Mouse (Mus musculus) stomach, postnatal 0 days (tissue): ENCODE measurements at regions not wholly inside any gene's neighbourhood (a gene's known extent, or its start where the extent isn't known, plus 50 kb on each side); places are given as distances from the start of the nearest gene placed in this dataset.

Experiments used
- ATAC-seq: fragments of 200-750 bp; cut with Nextera tagmentation; 2 replicates; pipeline ENCODE4 v1.8.0; 2017; ENCODE audit not compliant: low FRiP score, low TSS enrichment
- DNase-seq: peaks from one replicate; pipeline ENCODE4 v3.0.0-alpha.2; 2016; ENCODE audit warnings: low spot score
- H3K27ac ChIP-seq: fragments of 300-500 bp; sonication (generic); replicated peaks from 2 replicates; pipeline ENCODE4 v1.5.1; 2014; ENCODE audit warnings: mild to moderate bottlenecking, control low read depth
- H3K27me3 ChIP-seq: fragments of 300-500 bp; sonication (generic); 2 replicates; pipeline ENCODE4 v1.6.1; 2014; ENCODE audit warnings: low read length; ENCODE audit not compliant: control insufficient read depth, insufficient read depth
- H3K36me3 ChIP-seq: fragments of 300-500 bp; sonication (generic); 2 replicates; pipeline ENCODE4 v1.6.1; 2014; ENCODE audit warnings: low read length, mixed read lengths; ENCODE audit not compliant: control insufficient read depth, insufficient read depth
- H3K4me1 ChIP-seq: fragments of 300-500 bp; sonication (generic); replicated peaks from 2 replicates; pipeline ENCODE4 v1.6.1; 2014; ENCODE audit warnings: antibody characterized with exemption; ENCODE audit not compliant: control insufficient read depth, insufficient read depth
- H3K4me2 ChIP-seq: fragments of 300-500 bp; sonication (generic); replicated peaks from 2 replicates; pipeline ENCODE4 v1.6.1; 2014; ENCODE audit warnings: low read depth, mild to moderate bottlenecking, control low read depth, moderate library complexity
- H3K4me3 ChIP-seq: fragments of 300-500 bp; sonication (generic); 2 replicates; pipeline ENCODE4 v1.5.1; 2014; ENCODE audit warnings: low read depth, low read length, control low read depth
- H3K9ac ChIP-seq: fragments of 300-500 bp; sonication (generic); 2 replicates; pipeline ENCODE4 v1.6.1; 2014; ENCODE audit warnings: mild to moderate bottlenecking, low read length, control low read depth, mixed read lengths
- H3K9me3 ChIP-seq: fragments of 300-500 bp; sonication (generic); 2 replicates; pipeline ENCODE4 v1.6.1; 2016; ENCODE audit warnings: low read length; ENCODE audit not compliant: control insufficient read depth
- CTCF ChIP-seq: IDR thresholded peaks from 2 replicates; pipeline ENCODE4 v1.5.1; 2016; ENCODE audit warnings: antibody characterized with exemption, low read depth, mild to moderate bottlenecking, moderate library complexity
- EP300 ChIP-seq: optimal IDR thresholded peaks from 2 replicates; pipeline ENCODE3; 2016; ENCODE audit warnings: antibody characterized with exemption
- WGBS: fragments of 180-500 bp; shearing (Covaris S2); extraction: QIAGEN DNeasy Blood & Tissue Kit; methylation state at CpG from one replicate; pipeline ENCODE4 v1.1.7; 2014; 5-methylcytosine and 5-hydroxymethylcytosine counted together

DNA sequence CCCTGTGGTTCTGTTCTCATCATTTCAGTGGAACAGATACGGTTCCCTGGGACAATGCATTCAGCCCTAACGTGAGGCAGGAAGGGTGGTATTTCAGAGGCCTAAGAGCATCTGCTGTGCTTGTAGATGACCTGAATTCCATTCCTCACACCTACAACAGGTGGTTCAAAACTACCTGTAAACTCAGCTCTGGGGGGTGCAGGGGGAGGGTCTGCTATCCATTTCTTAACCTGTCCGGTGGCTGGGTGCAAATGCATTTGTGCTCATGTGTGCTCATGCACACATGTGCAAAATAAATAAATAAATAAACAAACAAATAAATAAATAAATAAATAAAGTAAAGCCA, 171.9 kb upstream of the Krr1 start:
- Histone ChIP-seq H3K36me3 (no peaks in the 10 kb centered on the region), H3K4me2 (no peak overlapping the region), H3K9ac (no peak overlapping the region), H3K9me3 (no peaks in the 10 kb centered on the region), H3K27me3 (no peaks in the 10 kb centered on the region), H3K4me1 (no peaks in the 10 kb centered on the region), H3K27ac (no peak overlapping the region), H3K4me3 (no peak overlapping the region)
- DNase-seq (no peak), ATAC-seq (no peak)
- TF ChIP-seq EP300 (no peak), CTCF (no peak)
- WGBS, result 93% methylated on average over 3 of the region's 3 CpGs

DNA sequence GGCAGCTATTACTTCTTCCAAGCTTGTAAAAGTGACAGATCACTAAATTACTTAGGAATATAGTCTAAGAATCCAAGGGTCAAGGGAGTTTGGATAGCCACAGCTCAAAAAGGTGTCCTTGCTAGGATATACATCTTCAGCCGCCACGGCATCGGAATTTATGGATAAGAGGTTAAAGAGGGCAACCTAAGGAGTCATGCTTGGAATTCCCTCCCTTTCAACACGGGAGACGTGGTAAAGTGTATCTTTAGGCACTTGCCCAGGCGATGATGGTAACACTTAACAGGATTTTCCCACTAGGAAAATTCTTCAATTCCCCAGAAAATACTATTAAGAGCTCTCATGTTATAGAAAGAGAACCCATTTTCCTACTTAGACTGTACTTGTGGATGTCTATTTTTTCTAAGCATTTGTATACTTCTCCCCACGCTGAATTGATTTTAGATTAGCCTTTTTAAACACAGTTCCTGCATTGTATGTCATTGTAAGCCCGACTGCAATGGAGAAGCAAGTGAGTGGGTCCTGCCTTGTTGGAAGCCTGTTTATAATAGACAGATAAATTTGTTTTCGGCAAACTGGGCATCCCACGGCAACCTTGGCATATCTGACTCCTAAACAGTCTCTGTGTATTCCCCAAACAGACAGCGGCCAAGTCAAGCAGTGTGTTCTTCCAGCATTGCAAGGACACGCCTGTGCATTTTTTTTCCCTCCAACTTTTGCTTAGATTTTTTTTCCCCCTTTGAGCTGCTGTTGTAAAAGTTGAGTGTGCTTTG, 171.3 kb upstream of the Krr1 start:
- Histone ChIP-seq H3K9ac (no peak overlapping the region), H3K27ac (no peak overlapping the region), H3K4me3 (no peak overlapping the region), H3K9me3 (no peaks in the 10 kb centered on the region), H3K4me1 (no peaks in the 10 kb centered on the region), H3K4me2 (no peak overlapping the region), H3K27me3 (no peaks in the 10 kb centered on the region), H3K36me3 (no peaks in the 10 kb centered on the region)
- ATAC-seq (no peak), DNase-seq (no peak)
- TF ChIP-seq EP300 (no peak), CTCF (no peak)
- WGBS, result 42% methylated on average over 12 of the region's 12 CpGs

- no peak overlapping the region for H3K4me2 ChIP-seq
- H3K27me3 ChIP-seq, result no peaks in the 10 kb centered on the region
- H3K4me3 ChIP-seq, result no peak overlapping the region
- WGBS, result 57% methylated on average over 12 of the region's 12 CpGs
- no peaks in the 10 kb centered on the region for H3K4me1 ChIP-seq
- ATAC-seq (no peak), DNase-seq (no peak)
- TF ChIP-seq CTCF (no peak), EP300 (no peak)
- H3K9ac ChIP-seq, result no peak overlapping the region
- no peak overlapping the region for H3K27ac ChIP-seq
- H3K36me3 ChIP-seq, result no peaks in the 10 kb centered on the region
- H3K9me3 ChIP-seq, result no peaks in the 10 kb centered on the region
Observed at GRCm38 (mm10) chr10:111801794-111802359, 170.6 kb upstream of the Krr1 start.

- DNase-seq (no peak), ATAC-seq (no peak)
- Histone ChIP-seq H3K4me1 (no peaks in the 10 kb centered on the region), H3K27me3 (no peaks in the 10 kb centered on the region), H3K27ac (no peak overlapping the region), H3K9ac (no peak overlapping the region), H3K9me3 (no peaks in the 10 kb centered on the region), H3K36me3 (no peaks in the 10 kb centered on the region), H3K4me2 (no peak overlapping the region), H3K4me3 (no peak overlapping the region)
- WGBS, result 79% methylated on average over 3 of the region's 3 CpGs
- TF ChIP-seq EP300, result no peak
- TF ChIP-seq CTCF, result no peak
Observed at GRCm38 (mm10) chr10:111806333-111806732, 166.1 kb upstream of the Krr1 start.

DNA sequence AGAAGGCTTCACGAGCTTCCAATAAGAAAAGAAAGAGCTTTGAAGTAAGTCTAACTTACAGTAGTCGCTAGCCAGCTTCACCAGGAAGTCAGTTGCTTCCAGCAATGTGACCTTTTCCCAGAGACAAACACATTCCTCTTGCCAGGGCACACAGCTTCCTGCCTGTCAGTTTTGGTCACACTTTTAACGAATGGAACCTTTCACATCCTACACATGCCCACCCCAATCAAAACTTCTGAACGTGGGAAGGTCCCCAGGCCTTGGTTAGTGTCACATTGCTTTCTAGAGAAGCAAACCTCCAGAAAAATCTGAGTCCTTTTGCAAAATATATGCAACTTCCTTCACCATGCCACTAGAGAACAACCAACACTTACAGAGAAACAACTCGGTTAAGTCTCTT, 165.5 kb upstream of the Krr1 start:
- Histone ChIP-seq H3K27me3 (no peaks in the 10 kb centered on the region), H3K4me3 (no peak overlapping the region), H3K9me3 (no peaks in the 10 kb centered on the region), H3K4me2 (no peak overlapping the region), H3K4me1 (no peaks in the 10 kb centered on the region), H3K36me3 (no peaks in the 10 kb centered on the region), H3K9ac (no peak overlapping the region), H3K27ac (no peak overlapping the region)
- WGBS, result 28% methylated on average over 5 of the region's 5 CpGs
- ATAC-seq (no peak), DNase-seq (no peak)
- no peak for TF ChIP-seq EP300
- no peak for TF ChIP-seq CTCF

- 57% methylated on average over 4 of the region's 4 CpGs for WGBS
- no peak for TF ChIP-seq CTCF
Observed at GRCm38 (mm10) chr10:111813736-111814135, 158.7 kb upstream of the Krr1 start.

More at GRCm38 (mm10) chr10:111813736-111814135, 158.7 kb upstream of the Krr1 start:
- H3K36me3 ChIP-seq, result no peaks in the 10 kb centered on the region
- no peak overlapping the region for H3K27ac ChIP-seq
- H3K4me3 ChIP-seq, result no peak overlapping the region
- H3K9me3 ChIP-seq, result no peaks in the 10 kb centered on the region
- no peak for DNase-seq
- H3K27me3 ChIP-seq, result no peaks in the 10 kb centered on the region
- no peak for ATAC-seq
- H3K4me1 ChIP-seq, result no peaks in the 10 kb centered on the region
- H3K9ac ChIP-seq, result no peak overlapping the region
- H3K4me2 ChIP-seq, result no peak overlapping the region
